Mouse (Mus musculus) ES-E14 (cell line): ENCODE measurements around the gene LTO1. TPM values are rescaled to one million over a fixed set of nuclear protein-coding genes. Genes with fewer than 3 reads are reported as not detected.

Source experiments
- DNase-seq: peaks from one replicate; pipeline ENCODE4 v3.0.0-alpha.2; 2013; ENCODE audit warnings: low read depth, low spot score
- H3K27ac ChIP-seq: 2 replicates; pipeline ENCODE4 v1.5.1; 2012; ENCODE audit warnings: low read depth, mild to moderate bottlenecking, low read length, moderate library complexity, mixed read lengths; ENCODE audit not compliant: poor library complexity, insufficient read depth, severe bottlenecking
- H3K36me3 ChIP-seq: 2 replicates; pipeline ENCODE4 v1.6.1; 2012; ENCODE audit warnings: mild to moderate bottlenecking, low read length, moderate library complexity, mixed read lengths; ENCODE audit not compliant: control insufficient read depth, poor library complexity, insufficient read depth, severe bottlenecking
- H3K4me1 ChIP-seq, 2 experiments: fragments of 150-350 bp in 1 of 2; sonication (generic) in 1 of 2; 2 replicates each; pipeline ENCODE4 v1.6.1; 2012; ENCODE audit warnings: low read length in 2 of 2, mild to moderate bottlenecking in 1 of 2, mixed read lengths in 1 of 2; ENCODE audit not compliant: control insufficient read depth in 2 of 2, insufficient read depth in 2 of 2, poor library complexity in 1 of 2
- H3K4me3 ChIP-seq, 2 experiments: fragments of 150-350 bp in 1 of 2; sonication (generic) in 1 of 2; 2 replicates each; pipeline ENCODE4 v1.5.1; 2012; ENCODE audit warnings: low read length in 2 of 2, low read depth in 1 of 2, mild to moderate bottlenecking in 1 of 2, mixed read lengths in 1 of 2; ENCODE audit not compliant: insufficient read depth in 1 of 2, poor library complexity in 1 of 2, severe bottlenecking in 1 of 2
- H3K9ac ChIP-seq: 2 replicates; pipeline ENCODE4 v1.6.1; 2012; ENCODE audit warnings: low read depth, mild to moderate bottlenecking, low read length, mixed read lengths; ENCODE audit not compliant: poor library complexity, insufficient read depth, severe bottlenecking
- H3K9me3 ChIP-seq: fragments of 150-350 bp; sonication (generic); 2 replicates; pipeline ENCODE4 v1.6.1; 2012; ENCODE audit warnings: low read depth, mild to moderate bottlenecking, low read length; ENCODE audit not compliant: control insufficient read depth, insufficient read depth
- CHD2 ChIP-seq: IDR thresholded peaks from 2 replicates; pipeline ENCODE4 v1.6.1; 2014; ENCODE audit warnings: mild to moderate bottlenecking, low read depth, low read length, inconsistent platforms
- HCFC1 ChIP-seq: IDR thresholded peaks from 2 replicates; pipeline ENCODE4 v1.6.1; 2012; ENCODE audit warnings: low read length, inconsistent platforms, borderline replicate concordance; ENCODE audit not compliant: insufficient read depth
- MAFK ChIP-seq: IDR thresholded peaks from 2 replicates; pipeline ENCODE4 v1.6.1; 2014; ENCODE audit warnings: mild to moderate bottlenecking, low read depth, low read length, inconsistent platforms; ENCODE audit not compliant: insufficient read depth
- ZC3H11A ChIP-seq: IDR thresholded peaks from 2 replicates; pipeline ENCODE4 v1.6.1; 2012; ENCODE audit warnings: low read depth, mild to moderate bottlenecking, inconsistent platforms, low read length, borderline replicate concordance
- ZNF384 ChIP-seq: IDR thresholded peaks from 2 replicates; pipeline ENCODE4 v1.6.1; 2012; ENCODE audit warnings: low read depth, low read length, inconsistent platforms
- in situ Hi-C, 2 experiments: fragments of 600-800 bp; cut with MboI; formaldehyde crosslinking; loops; one replicate each; pipeline ENCODE4 v1.15.1; 2025; ENCODE audit warnings: low sequenced_read_pairs in 2 of 2, inconsistent platforms in 1 of 2; ENCODE audit not compliant: unreplicated experiment in 2 of 2
- total RNA-seq: library from RNA; depleted of rRNA; stranded (reverse); fragments of 300-350 nt; gene quantifications from 2 replicates; pipeline ENCODE4 v1.2.3, GENCODE M21; 2012

Gene LTO1
- total RNA-seq, 1 experiment, result 23.9 TPM

DNA sequence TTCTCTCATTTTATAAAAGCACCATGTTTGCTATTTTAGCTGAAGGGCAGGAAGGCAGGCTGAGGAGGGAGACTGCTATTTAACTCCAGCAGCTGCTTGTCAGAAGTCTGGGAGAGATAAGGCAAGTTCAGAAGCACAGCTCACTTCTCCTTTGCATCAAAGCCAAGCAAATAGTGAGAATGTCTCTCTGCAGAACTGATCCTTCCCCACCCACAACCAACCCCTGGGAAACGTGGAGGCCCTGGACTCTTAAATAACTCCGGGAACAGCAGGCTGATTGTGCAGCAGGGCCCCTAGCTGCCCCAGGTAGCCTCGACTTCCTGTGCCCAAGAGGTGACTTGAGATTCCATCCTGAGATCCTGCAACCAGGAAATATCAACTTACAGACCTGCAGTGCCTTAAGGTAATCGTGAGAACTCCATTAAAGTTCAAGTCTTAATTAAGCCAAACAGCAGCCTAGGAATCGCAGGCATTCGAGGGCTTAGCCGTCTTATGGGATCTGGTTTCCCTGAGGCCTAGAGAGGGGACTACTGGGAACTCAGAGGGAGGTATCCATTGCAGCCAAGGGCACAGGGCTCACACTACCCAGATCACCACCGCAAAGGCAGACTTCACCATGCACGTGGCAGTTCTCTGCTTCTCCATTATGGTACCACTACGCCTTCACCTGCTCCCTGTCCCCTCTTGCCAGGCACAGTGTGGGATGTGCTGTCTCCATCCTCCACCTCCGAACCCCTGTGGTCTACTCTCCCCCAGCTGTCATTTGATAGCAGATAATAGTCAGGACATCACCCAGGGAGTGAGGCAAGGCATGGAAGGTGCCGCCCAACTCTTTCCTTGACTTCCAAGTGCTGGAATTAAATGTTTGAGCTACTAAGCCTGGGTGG is 43.9 kb downstream of the LTO1 start:
- DNase-seq, result no peak
- H3K36me3 ChIP-seq, result no peaks in the 10 kb centered on the region
- in situ Hi-C loops, result no loop called here
- no peak overlapping the region for H3K4me3 ChIP-seq
- no peaks in the 10 kb centered on the region for H3K9me3 ChIP-seq
- peaks cover 0 to 2% of the 10 kb centered on the region in 2 experiments; a peak in 2 of 4 replicates for H3K4me1 ChIP-seq
- no peak overlapping the region for H3K27ac ChIP-seq
- TF ChIP-seq CHD2 (no peak), HCFC1 (no peak), MAFK (no peak), ZC3H11A (no peak), ZNF384 (no peak)
- H3K9ac ChIP-seq, result no peak overlapping the region

- Histone ChIP-seq H3K4me1 (peaks cover 0 to 2% of the 10 kb centered on the region in 2 experiments; a peak in 1 of 4 replicates), H3K36me3 (no peaks in the 10 kb centered on the region), H3K9me3 (no peaks in the 10 kb centered on the region), H3K27ac (no peak overlapping the region), H3K9ac (no peak overlapping the region), H3K4me3 (no peak overlapping the region)
- no peak for TF ChIP-seq MAFK
- in situ Hi-C loops, result no loop called here
- DNase-seq, result no peak
These were observed 49.0 kb downstream of the LTO1 start for GRCm38 (mm10) chr7:144963911-144964310.

DNA sequence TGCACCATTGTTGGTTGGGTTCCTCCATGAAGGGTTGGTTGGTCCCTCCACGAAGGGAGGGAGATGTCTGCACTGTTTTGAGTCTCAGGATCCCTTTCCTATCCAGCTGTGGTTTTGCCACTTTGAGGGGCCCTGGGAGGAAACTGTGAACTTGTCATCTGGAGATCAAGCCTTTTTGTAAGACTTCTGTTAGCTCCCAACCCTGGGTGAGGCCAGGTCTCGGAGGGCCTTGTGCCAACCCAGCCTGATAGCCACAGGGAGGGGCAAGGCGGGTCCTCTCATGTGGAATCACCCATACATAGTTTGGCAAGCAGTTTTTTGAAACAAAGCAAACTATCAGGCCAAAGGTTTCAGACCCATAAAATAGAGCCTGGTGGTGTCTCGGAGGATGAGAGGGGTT is 49.4 kb downstream of the LTO1 start:
- no peak for DNase-seq
- Histone ChIP-seq H3K4me1 (no peaks in the 10 kb centered on the region), H3K9me3 (no peaks in the 10 kb centered on the region), H3K27ac (no peak overlapping the region), H3K9ac (no peak overlapping the region), H3K4me3 (no peak overlapping the region), H3K36me3 (no peaks in the 10 kb centered on the region)
- in situ Hi-C loops, result no loop called here
- no peak for TF ChIP-seq CHD2
- no peak for TF ChIP-seq HCFC1
- TF ChIP-seq ZC3H11A, result no peak
- no peak for TF ChIP-seq ZNF384
- no peak for TF ChIP-seq MAFK

DNA sequence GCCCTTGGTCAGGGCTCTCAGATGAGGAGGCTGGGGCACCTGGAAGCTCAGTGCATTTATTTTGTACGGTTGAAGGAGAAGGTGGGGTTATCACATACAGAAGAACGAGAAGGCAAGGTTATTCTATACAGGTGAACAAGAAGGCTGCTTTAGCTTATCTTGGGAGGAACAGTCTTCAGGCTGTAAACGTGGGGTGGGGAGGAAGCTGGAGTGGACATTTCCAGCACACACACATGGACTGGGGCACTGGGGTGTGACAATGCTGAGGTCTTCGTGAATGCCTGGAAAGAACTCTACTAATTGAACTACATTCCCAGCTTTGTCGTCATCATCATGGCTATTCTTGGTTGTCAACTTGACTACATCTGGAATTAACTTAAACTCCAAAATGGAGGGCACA is 51.0 kb downstream of the LTO1 start:
- in situ Hi-C loops, result no loop called here
- no peak for TF ChIP-seq HCFC1
- no peak for TF ChIP-seq ZNF384
- no peak for TF ChIP-seq MAFK
- no peak for TF ChIP-seq CHD2
- no peak for TF ChIP-seq ZC3H11A

More for the DNA sequence above, 51.0 kb downstream of the LTO1 start:
- Histone ChIP-seq H3K27ac (no peak overlapping the region), H3K36me3 (no peaks in the 10 kb centered on the region), H3K9me3 (no peaks in the 10 kb centered on the region), H3K4me3 (no peak overlapping the region), H3K9ac (no peak overlapping the region), H3K4me1 (no peaks in the 10 kb centered on the region)
- DNase-seq, result no peak
